Mouse (Mus musculus) lung, embryonic 16.5 days (tissue): ENCODE results near the gene Larp4b. TPM values are rescaled to one million over a fixed set of nuclear protein-coding genes. Genes with fewer than 3 reads are reported as not detected.

Experiments used
- ATAC-seq: fragments of 200-750 bp; cut with Nextera tagmentation; 2 replicates; pipeline ENCODE4 v1.8.0; 2017; ENCODE audit warnings: low read depth, mild to moderate bottlenecking, moderate library complexity
- H3K27ac ChIP-seq: fragments of 300-500 bp; sonication (generic); 2 replicates; pipeline ENCODE4 v1.5.1; 2014; ENCODE audit warnings: mild to moderate bottlenecking, control low read depth, low read length
- H3K27me3 ChIP-seq: fragments of 300-500 bp; sonication (generic); 2 replicates; pipeline ENCODE4 v1.6.1; 2014; ENCODE audit warnings: low read depth, low read length, mixed read lengths; ENCODE audit not compliant: control insufficient read depth, insufficient read depth
- H3K36me3 ChIP-seq: fragments of 300-500 bp; sonication (generic); 2 replicates; pipeline ENCODE4 v1.6.1; 2014; ENCODE audit warnings: low read length; ENCODE audit not compliant: control insufficient read depth, insufficient read depth
- H3K4me1 ChIP-seq: fragments of 300-500 bp; sonication (generic); replicated peaks from 2 replicates; pipeline ENCODE4 v1.6.1; 2014; ENCODE audit warnings: low read length, mixed read lengths; ENCODE audit not compliant: control insufficient read depth, insufficient read depth
- H3K4me2 ChIP-seq: fragments of 300-500 bp; sonication (generic); 2 replicates; pipeline ENCODE4 v1.6.1; 2014; ENCODE audit warnings: low read depth, low read length, control low read depth
- H3K4me3 ChIP-seq: fragments of 300-500 bp; sonication (generic); 2 replicates; pipeline ENCODE4 v1.5.1; 2014; ENCODE audit warnings: mild to moderate bottlenecking, low read length, control low read depth
- H3K9ac ChIP-seq: fragments of 300-500 bp; sonication (generic); 2 replicates; pipeline ENCODE4 v1.6.1; 2014; ENCODE audit warnings: low read length, control low read depth
- H3K9me3 ChIP-seq: fragments of 300-500 bp; sonication (generic); 2 replicates; pipeline ENCODE4 v1.6.1; 2016; ENCODE audit warnings: low read length; ENCODE audit not compliant: control insufficient read depth
- WGBS: fragments of 180-500 bp; shearing (Covaris S2); extraction: QIAGEN DNeasy Blood & Tissue Kit; methylation state at CpG from one replicate; pipeline ENCODE4 v1.1.7; 2014; 5-methylcytosine and 5-hydroxymethylcytosine counted together
- polyA plus RNA-seq: library from polyadenylated mRNA; unstranded; fragments of >200 nt; fragmentation: Nextera tagmentation; extraction: Ambion mirVana; gene quantifications from 2 replicates; pipeline ENCODE4 v1.2.1, GENCODE M21; 2015

Larp4b gene
- polyA plus RNA-seq, 1 experiment from 2014 or later = 31.6 TPM

DNA sequence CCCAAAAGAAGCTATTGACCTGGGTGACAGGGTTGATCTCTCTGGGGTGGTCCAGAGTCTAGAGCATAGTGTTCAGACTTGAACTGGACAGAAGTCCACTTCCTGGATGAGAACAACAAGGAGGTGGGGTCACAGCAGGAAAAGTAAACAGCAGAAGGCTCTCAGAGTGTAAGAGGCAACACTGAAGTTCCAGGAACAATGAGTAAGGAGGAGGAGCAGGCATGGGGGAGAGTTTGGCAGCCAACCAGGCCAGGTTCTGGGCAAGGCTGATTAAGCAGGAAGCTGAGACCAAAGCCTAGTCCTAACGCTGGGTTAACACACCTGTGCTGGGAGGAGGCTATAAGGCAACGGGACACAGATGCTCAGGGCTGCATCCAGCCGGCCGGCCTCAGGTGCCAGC lies 19.9 kb upstream of the Larp4b start:
- WGBS = 53% methylated on average over 4 of the region's 4 CpGs

DNA sequence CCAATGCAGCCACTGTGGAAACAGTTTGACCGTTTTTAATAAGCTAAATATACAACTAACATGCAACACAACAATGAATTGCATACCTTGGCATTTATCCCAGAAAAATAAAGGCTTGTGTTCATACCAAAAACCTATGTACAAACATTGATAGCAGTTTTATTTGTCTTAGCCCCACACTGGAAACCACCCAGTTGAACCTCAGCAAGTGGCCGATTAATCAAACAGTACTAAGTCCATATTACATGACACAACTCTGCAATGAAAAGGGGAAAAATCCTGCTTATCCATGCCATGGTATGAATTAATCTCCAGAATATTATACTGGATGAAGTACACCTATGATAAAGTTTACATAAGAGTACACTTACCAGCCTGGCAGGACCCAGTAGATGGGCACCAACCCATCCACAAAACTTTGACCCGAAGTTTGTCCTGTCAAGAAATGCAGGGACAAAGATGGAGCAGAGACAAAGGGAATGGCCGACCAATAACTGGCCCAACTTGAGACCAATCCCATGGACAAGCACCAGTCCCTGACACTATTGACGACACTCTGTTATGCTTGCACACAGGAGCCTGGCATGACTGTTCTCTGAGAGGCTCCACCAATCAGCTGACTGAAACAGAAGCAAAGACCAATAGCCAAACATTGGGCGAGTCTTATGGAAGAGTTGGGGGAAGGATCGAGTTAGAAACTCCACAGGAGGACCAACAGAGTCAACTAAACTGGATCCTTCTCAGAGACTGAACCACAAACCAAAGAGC lies 17.7 kb upstream of the Larp4b start:
- Histone ChIP-seq H3K4me2 (no peak overlapping the region), H3K9me3 (no peaks in the 10 kb centered on the region), H3K4me3 (no peak overlapping the region), H3K27me3 (no peaks in the 10 kb centered on the region; the same call in 1 of the 2 replicates), H3K36me3 (no peaks in the 10 kb centered on the region), H3K27ac (no peak overlapping the region), H3K9ac (no peak overlapping the region), H3K4me1 (no peaks in the 10 kb centered on the region)
- no peak for ATAC-seq
- WGBS = 75% methylated on average over 7 of the region's 7 CpGs

More for the DNA sequence above, 19.9 kb upstream of the Larp4b start:
- no peak overlapping the region for H3K4me3 ChIP-seq
- ATAC-seq = no peak
- H3K9me3 ChIP-seq = no peaks in the 10 kb centered on the region
- H3K9ac ChIP-seq = no peak overlapping the region
- no peak overlapping the region for H3K27ac ChIP-seq
- H3K4me1 ChIP-seq = no peaks in the 10 kb centered on the region
- no peak overlapping the region for H3K4me2 ChIP-seq
- no peaks in the 10 kb centered on the region for H3K36me3 ChIP-seq
- H3K27me3 ChIP-seq = no peaks in the 10 kb centered on the region; the same call in 1 of the 2 replicates

DNA sequence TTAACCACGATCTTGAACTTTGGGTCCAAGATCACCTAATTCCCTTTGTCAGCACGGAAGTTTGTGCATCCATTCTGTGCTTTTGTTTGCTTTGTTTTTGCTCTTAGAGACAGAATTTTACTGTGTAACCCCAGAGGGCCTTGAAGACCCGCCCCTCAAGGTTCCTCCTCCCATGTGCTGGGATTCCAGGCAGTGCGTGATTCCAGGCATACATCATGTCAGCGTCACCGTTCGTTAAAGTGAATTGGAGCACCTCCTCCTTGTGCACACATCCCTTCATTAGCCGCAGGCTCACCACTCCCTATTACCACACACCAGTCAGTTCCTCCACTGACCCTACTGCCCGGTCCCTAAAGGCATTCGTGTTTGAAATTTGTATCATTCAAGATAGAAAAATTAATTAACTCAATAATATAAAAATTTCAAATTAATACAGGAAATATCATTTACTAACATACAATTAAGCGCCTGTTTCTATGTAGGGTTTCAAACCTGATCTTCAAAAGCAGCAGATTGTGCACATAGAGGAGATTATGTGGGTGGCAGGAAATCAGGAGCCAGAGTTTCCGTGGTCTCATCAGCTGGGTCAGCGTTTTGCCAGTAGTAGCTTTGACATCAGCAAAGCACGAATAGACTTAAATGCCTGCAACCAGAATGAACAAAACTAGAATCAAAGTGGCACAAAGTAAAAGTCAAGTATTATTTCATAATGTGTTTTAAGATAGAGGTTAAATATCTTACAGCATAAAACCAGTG lies 11.4 kb upstream of the Larp4b start:
- 66% methylated on average over 14 of the region's 14 CpGs for WGBS
- H3K4me3 ChIP-seq = no peak overlapping the region
- no peaks in the 10 kb centered on the region for H3K4me1 ChIP-seq
- no peaks in the 10 kb centered on the region for H3K9me3 ChIP-seq
- H3K36me3 ChIP-seq = no peaks in the 10 kb centered on the region
- H3K9ac ChIP-seq = no peak overlapping the region
- ATAC-seq = no peak
- no peak overlapping the region for H3K4me2 ChIP-seq
- H3K27ac ChIP-seq = no peak overlapping the region
- H3K27me3 ChIP-seq = no peaks in the 10 kb centered on the region

DNA sequence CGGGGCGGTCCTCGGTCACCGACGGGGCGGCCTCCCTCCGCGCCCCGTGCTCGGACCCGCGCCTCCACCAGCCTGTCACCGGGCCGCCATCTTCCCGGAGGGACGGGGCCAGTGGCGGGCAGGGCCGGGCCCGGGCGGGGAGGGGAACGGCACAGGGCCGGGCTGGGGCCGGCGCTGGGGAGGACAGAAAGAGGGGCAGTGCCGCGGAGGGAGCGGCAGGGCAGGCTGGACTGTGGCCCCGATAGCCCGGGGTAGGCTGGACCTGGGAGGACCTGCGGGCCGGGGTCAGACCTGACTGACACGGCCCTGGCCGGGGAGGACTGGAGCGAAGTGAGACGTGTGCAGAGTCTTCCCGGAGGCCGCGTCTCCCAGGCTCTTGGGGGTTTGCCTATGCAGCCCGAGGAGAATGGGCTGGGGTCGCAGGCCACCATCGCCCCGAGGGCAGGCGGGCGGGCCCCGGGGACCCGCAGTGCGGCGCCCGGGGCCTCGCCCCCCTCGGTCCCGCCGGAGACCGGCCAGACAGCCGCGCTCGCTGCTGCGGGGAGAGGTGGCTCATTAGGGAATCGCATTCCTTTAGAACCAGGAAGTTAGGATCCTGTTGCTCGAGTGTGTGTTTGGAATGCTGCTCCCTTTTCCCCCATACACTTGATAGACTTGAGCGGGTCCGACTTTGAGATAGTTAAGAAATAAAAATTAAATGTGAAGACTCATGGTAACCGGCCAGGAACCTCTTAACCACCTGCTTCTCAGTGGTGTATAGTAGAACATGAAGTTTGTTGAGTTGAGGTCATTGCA lies 702 bp downstream of the Larp4b start:
- Histone ChIP-seq H3K36me3 (no peaks in the 10 kb centered on the region; the same call in 1 of the 2 replicates), H3K4me3 (peak overlapping the region; percentile 97), H3K9me3 (no peaks in the 10 kb centered on the region), H3K9ac (peak overlapping the region; percentile 96), H3K4me1 (peaks cover 16% of the 10 kb centered on the region), H3K27me3 (no peaks in the 10 kb centered on the region), H3K4me2 (peak overlapping the region; percentile 75), H3K27ac (peak overlapping the region; percentile 96)
- peak; percentile 64 for ATAC-seq
- under 1% methylated on average over 46 of the region's 63 CpGs for WGBS

DNA sequence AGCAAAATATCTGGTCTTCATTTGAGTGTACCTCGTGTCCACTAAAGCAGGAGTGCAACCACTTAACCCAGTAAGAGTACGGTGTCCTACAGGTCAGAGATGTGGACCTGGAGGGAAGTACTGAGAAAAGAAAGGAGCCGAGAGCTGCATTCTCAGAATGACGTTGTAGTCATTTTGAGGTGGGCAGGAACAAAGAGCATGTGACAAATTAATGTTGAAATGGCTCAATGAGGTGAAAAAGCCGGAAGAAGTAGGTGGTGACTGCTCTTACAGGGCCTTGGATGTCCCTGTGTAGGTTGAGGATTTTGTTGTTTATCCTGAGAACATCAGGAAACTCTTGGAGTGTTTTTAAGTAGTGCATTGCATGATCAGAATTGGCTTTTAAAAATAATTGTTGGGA lies 5.6 kb downstream of the Larp4b start:
- no peak for ATAC-seq
- H3K4me3 ChIP-seq = no peak overlapping the region
- H3K27ac ChIP-seq = no peak overlapping the region
- peaks cover 16% of the 10 kb centered on the region for H3K4me1 ChIP-seq
- no peak overlapping the region for H3K9ac ChIP-seq
- H3K9me3 ChIP-seq = no peaks in the 10 kb centered on the region
- WGBS = 73% methylated on average over 5 of the region's 5 CpGs
- no peak overlapping the region for H3K4me2 ChIP-seq
- no peaks in the 10 kb centered on the region; the same call in 1 of the 2 replicates for H3K36me3 ChIP-seq
- H3K27me3 ChIP-seq = no peaks in the 10 kb centered on the region

DNA sequence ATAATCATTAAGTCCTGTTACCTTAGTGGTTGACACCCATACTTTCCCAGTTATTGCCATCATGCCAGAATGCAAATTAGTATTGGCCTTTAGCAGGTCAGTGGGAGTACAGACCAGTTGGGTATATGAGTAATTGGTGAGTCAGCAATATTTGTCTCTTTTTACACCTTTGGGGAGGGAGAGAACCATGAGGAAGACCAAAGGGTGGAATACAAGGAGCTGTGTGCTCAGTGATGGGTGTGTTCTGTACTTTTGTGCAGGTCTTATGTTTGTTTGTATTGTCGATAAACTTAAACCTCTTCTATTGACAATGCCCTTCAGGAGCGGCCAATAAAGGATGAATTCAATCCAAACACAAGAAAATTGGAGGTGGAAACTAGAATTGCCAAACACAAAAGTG lies 6.8 kb downstream of the Larp4b start:
- 84% methylated on average over 2 of the region's 2 CpGs for WGBS
- peaks cover 12% of the 10 kb centered on the region for H3K4me1 ChIP-seq
- H3K9me3 ChIP-seq = no peaks in the 10 kb centered on the region
- no peak overlapping the region for H3K9ac ChIP-seq
- ATAC-seq = no peak
- no peaks in the 10 kb centered on the region; the same call in 1 of the 2 replicates for H3K36me3 ChIP-seq
- H3K4me2 ChIP-seq = no peak overlapping the region
- H3K27ac ChIP-seq = no peak overlapping the region
- H3K27me3 ChIP-seq = no peaks in the 10 kb centered on the region
- no peak overlapping the region for H3K4me3 ChIP-seq

DNA sequence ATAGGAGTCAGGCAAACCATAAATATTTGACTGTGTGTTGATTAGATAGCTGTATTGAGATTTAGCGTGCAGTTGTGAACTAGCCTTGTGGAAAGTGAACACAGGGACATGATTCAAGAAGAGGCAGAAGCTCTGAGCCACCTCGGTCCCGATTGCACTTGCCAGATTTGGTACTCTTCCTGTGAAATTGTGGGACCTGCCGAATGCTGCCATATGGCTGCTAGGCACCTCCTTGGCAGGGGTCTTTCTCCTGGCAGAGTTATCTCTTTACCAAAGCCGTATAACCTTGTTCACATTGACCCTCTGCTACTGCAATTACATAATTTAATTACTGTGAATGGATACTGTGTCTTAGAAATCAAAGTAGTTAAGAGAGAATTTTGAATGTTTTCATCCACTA lies 12.6 kb downstream of the Larp4b start:
- 79% methylated on average over 5 of the region's 5 CpGs for WGBS
- ATAC-seq = no peak
- Histone ChIP-seq H3K4me3 (no peak overlapping the region), H3K4me2 (no peak overlapping the region), H3K27ac (no peak overlapping the region), H3K27me3 (no peaks in the 10 kb centered on the region), H3K9ac (no peak overlapping the region), H3K4me1 (0 out of 2 replicates have a peak, but pooled peaks cover 4% of the 10 kb centered on the region), H3K9me3 (no peaks in the 10 kb centered on the region), H3K36me3 (0 out of 2 replicates have a peak, but pooled peaks cover 2% of the 10 kb centered on the region)

DNA sequence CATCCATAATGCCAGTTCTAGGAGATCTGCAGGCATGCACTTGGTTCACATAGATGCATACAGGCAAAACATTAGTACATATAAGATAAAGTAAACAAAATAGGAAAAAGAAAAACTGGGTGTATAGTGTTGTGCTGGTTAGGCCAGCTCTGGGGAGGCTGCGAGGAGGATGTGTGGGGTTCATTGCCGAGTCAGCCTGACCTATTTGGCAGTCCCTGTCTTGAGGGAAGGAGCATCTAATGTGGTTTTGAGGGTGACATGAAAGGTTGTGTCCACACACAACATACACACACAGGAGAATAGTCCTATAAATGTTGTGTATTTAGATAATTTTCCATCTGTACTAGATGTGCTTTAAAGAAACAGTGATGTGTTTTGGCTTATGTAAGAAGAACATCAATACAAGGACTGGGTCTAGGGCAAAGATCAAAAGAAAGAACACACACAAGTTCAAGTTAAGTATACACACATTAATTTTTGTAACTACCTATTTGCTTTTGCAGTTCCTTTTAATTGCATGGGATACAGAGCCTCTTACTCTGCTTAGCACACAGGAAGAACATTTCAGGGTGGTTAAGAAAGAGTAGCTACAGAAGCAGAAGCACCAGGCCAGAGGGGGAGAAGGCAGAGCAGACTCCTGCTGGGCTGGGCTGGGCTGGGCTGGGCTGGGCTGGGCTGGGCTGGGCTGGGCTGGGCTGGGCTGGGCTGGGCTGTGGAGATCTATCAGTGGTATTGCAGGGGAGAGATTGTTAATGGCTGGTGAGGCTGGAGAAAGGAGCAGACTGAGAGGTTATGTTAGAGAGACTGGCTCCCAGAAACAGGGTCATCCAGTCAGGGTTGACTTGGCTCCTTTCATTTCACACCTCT lies 13.5 kb downstream of the Larp4b start:
- Histone ChIP-seq H3K4me1 (0 out of 2 replicates have a peak, but pooled peaks cover 4% of the 10 kb centered on the region), H3K4me3 (no peak overlapping the region), H3K27ac (no peak overlapping the region), H3K36me3 (0 out of 2 replicates have a peak, but pooled peaks cover 2% of the 10 kb centered on the region), H3K27me3 (no peaks in the 10 kb centered on the region), H3K9me3 (no peaks in the 10 kb centered on the region), H3K4me2 (no peak overlapping the region), H3K9ac (no peak overlapping the region)
- 65% methylated on average over 2 of the region's 2 CpGs for WGBS
- no peak for ATAC-seq
